Mouse (Mus musculus) kidney, adult 2 months (tissue): ENCODE measurements around the gene Snx29. TPM values are rescaled to one million over a fixed set of nuclear protein-coding genes. Genes with fewer than 3 reads are reported as not detected.

ENCODE experiments used
- DNase-seq: peaks from one replicate; pipeline ENCODE4 v3.0.0; 2021
- H3K27ac ChIP-seq: fragments of 200-500 bp; 2 replicates; pipeline ENCODE4 v1.5.1; 2012; ENCODE audit warnings: low read depth, low read length, control low read depth, inconsistent platforms; ENCODE audit not compliant: insufficient read depth
- H3K27me3 ChIP-seq: fragments of 200-500 bp; replicated peaks from 2 replicates; pipeline ENCODE4 v1.6.1; 2012; ENCODE audit warnings: mild to moderate bottlenecking, moderate library complexity, low read length, inconsistent platforms; ENCODE audit not compliant: control insufficient read depth, insufficient read depth
- H3K36me3 ChIP-seq: fragments of 200-500 bp; 2 replicates; pipeline ENCODE4 v1.6.1; 2012; ENCODE audit warnings: mild to moderate bottlenecking, moderate library complexity, low read length, inconsistent platforms; ENCODE audit not compliant: control insufficient read depth, insufficient read depth
- H3K4me1 ChIP-seq: fragments of 200-500 bp; 2 replicates; pipeline ENCODE4 v1.6.1; 2011; ENCODE audit warnings: low read length; ENCODE audit not compliant: control insufficient read depth, insufficient read depth
- H3K4me3 ChIP-seq: fragments of 200-500 bp; 2 replicates; pipeline ENCODE4 v1.5.1; 2011; ENCODE audit warnings: mild to moderate bottlenecking, low read depth, low read length, control low read depth; ENCODE audit not compliant: insufficient read depth
- CTCF ChIP-seq: fragments of 200-500 bp; conservative IDR thresholded peaks from 2 replicates; pipeline ENCODE4 v1.5.1; 2011; ENCODE audit warnings: low read depth, mild to moderate bottlenecking, control low read depth, low read length, moderate library complexity, mixed read lengths; ENCODE audit not compliant: insufficient read depth, insufficient read length
- POLR2A ChIP-seq: fragments of 200-500 bp; IDR thresholded peaks from one replicate; pipeline ENCODE4 v1.6.1; 2011; ENCODE audit warnings: low read depth, low read length, control low read depth
- WGBS: fragments of 180-500 bp; shearing (Covaris S2); methylation state at CpG from one replicate; pipeline ENCODE4 v1.1.7; 2018; 5-methylcytosine and 5-hydroxymethylcytosine counted together
- polyA plus RNA-seq: library from polyadenylated mRNA; depleted of rRNA; stranded (reverse); fragments of >200 nt; gene quantifications from 2 replicates; pipeline ENCODE4 v1.2.3, GENCODE M21; 2012

Gene Snx29
- polyA plus RNA-seq, 1 experiment: 64.8 TPM

GRCm38 (mm10) chr16:11589782-11590695 is 267.3 kb downstream of the Snx29 start:
- H3K4me3 ChIP-seq: no peak overlapping the region
- WGBS: 72% methylated on average over 10 of the region's 10 CpGs
- H3K4me1 ChIP-seq: peaks cover 12% of the 10 kb centered on the region; the same call in 1 of the 2 replicates
- TF ChIP-seq POLR2A (no peak), CTCF (no peak)
- H3K27ac ChIP-seq: peak overlapping the region; percentile 12
- H3K27me3 ChIP-seq: no peaks in the 10 kb centered on the region
- peaks cover 1% of the 10 kb centered on the region; the same call in 1 of the 2 replicates for H3K36me3 ChIP-seq
- no peak for DNase-seq

- no peak for TF ChIP-seq CTCF
- TF ChIP-seq POLR2A: no peak
- WGBS: 73% methylated on average over 3 of the region's 3 CpGs
- H3K27ac ChIP-seq: no peak overlapping the region
- no peaks in the 10 kb centered on the region for H3K4me1 ChIP-seq
- H3K4me3 ChIP-seq: no peak overlapping the region
- no peak for DNase-seq
- 0 out of 2 replicates have a peak, but pooled peaks cover 1% of the 10 kb centered on the region for H3K36me3 ChIP-seq
- H3K27me3 ChIP-seq: no peaks in the 10 kb centered on the region
Measured at GRCm38 (mm10) chr16:11596599-11596998, 273.9 kb downstream of the Snx29 start.

GRCm38 (mm10) chr16:11597769-11598168 is 275.1 kb downstream of the Snx29 start:
- DNase-seq: no peak
- no peaks in the 10 kb centered on the region for H3K27me3 ChIP-seq
- WGBS: 58% methylated on average over 7 of the region's 7 CpGs
- peaks cover 1% of the 10 kb centered on the region; the same call in 1 of the 2 replicates for H3K36me3 ChIP-seq
- no peak overlapping the region for H3K4me3 ChIP-seq
- TF ChIP-seq CTCF (no peak), POLR2A (no peak)
- no peaks in the 10 kb centered on the region; the same call in 1 of the 2 replicates for H3K4me1 ChIP-seq
- H3K27ac ChIP-seq: no peak overlapping the region

GRCm38 (mm10) chr16:11599523-11599922 is 276.8 kb downstream of the Snx29 start:
- 60% methylated on average over 3 of the region's 3 CpGs for WGBS
- peaks cover 6% of the 10 kb centered on the region for H3K4me1 ChIP-seq
- TF ChIP-seq CTCF (no peak), POLR2A (no peak)
- H3K27ac ChIP-seq: no peak overlapping the region
- H3K27me3 ChIP-seq: no peaks in the 10 kb centered on the region
- H3K4me3 ChIP-seq: no peak overlapping the region
- H3K36me3 ChIP-seq: peaks cover 1% of the 10 kb centered on the region; the same call in 1 of the 2 replicates
- DNase-seq: no peak

GRCm38 (mm10) chr16:11601336-11602082 is 278.8 kb downstream of the Snx29 start:
- no peak for DNase-seq
- no peak for TF ChIP-seq POLR2A
- TF ChIP-seq CTCF: no peak
- Histone ChIP-seq H3K36me3 (no peaks in the 10 kb centered on the region; the same call in 1 of the 2 replicates), H3K27me3 (no peaks in the 10 kb centered on the region), H3K4me3 (no peak overlapping the region), H3K4me1 (peaks cover 6% of the 10 kb centered on the region), H3K27ac (no peak overlapping the region)
- 93% methylated on average over 1 of the region's 1 CpGs for WGBS

GRCm38 (mm10) chr16:11603667-11604422 is 281.1 kb downstream of the Snx29 start:
- H3K27ac ChIP-seq: no peak overlapping the region

More at GRCm38 (mm10) chr16:11603667-11604422, 281.1 kb downstream of the Snx29 start:
- 53% methylated on average over 5 of the region's 5 CpGs for WGBS
- H3K27me3 ChIP-seq: no peaks in the 10 kb centered on the region
- DNase-seq: peak; percentile 48
- no peak for TF ChIP-seq POLR2A
- peak; percentile 69 for TF ChIP-seq CTCF
- peaks cover 6% of the 10 kb centered on the region for H3K4me1 ChIP-seq
- no peak overlapping the region for H3K4me3 ChIP-seq
- H3K36me3 ChIP-seq: no peaks in the 10 kb centered on the region; the same call in 1 of the 2 replicates
